Mouse (Mus musculus): ENCODE results near the gene Gm49378.
A peak's percentile ranks its signal among the peaks of the same experiment; 100 is the strongest.

Gene Gm49378

DNA sequence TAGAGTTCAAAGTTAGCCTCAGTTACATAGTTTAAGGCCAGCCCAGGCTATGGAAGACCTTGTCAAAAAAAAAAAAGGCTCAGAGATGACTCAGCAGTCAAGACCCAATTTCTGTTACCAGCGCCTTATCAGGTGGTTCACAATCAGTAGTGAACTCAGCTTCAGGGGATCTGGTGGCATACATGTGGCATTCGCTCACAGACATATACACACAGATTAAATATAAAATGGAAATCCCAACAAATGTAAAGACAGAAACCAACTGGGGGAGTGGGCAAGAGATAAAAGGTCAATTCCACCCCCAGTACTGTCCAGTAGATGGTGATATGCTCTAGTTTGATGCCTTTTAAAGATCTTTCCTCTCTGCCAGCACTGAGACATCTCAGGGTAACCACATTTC is 51.5 kb downstream of the Gm49378 start:
- no peak for DNase-seq

DNA sequence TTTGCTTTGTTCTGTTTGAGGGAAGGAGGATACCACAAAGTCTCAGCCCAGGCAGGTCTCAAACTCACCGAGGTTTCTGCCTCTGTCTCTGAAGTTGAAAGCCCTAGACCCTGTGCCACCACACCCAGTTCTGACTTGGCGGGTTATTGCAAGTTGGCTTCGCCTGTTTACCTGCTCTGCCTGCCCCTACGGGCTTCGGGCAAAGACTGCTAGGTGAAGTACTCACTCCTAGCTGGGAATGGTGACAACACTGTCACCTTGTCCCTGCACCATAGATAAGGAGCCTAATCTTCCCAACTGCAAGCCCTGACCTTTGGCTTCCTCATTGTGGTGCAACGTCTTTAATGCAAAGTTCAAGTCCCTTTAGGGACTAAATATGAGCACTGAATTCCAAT is 52.1 kb downstream of the Gm49378 start:
- no peak for DNase-seq

DNA sequence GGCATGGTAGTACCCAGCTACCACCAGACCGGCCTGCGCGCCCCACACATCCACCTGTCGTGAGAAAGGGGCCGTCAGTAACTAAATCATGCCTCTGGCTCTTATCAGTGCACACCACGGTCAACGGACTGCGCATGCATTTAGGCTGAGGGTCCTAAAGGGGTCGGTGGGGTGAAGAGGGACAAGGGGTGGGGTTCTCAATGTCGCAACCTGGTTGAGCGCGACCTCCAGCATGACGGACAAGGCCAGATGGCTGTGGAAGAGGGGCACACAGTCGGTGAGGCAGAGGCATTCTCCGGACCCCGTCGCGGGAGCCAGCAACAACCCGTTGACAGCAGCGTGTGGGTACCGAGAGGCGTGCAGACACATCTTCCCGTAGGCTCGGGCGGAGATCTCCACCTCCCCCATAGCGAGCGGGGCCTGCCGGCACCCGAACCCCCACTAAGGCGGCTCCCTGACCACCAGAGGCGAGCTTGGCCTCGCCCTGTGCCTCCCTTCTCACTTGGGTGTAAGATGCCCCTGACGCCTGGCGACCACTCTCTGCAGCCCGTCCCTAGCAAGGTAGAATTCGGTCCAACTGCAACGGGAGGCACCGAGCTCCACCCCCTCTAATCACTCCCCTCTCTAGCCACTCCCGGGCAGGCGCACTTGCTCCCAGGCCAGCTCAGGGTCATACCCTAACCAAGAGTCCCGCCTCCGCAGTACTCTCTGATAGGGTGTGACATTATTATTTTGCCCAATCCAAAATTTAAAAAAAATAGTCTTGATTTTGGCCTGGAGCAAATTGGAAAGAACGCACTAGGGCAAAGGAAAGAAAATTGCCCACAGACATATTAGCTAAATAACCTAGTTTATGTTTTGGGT is 52.8 kb downstream of the Gm49378 start, which contains the start of gene Emc9:
Emc9 (minus strand) TSS at position 601 of the 864 bp plus-strand sequence.
- DNase-seq = peak; percentile 99

DNA sequence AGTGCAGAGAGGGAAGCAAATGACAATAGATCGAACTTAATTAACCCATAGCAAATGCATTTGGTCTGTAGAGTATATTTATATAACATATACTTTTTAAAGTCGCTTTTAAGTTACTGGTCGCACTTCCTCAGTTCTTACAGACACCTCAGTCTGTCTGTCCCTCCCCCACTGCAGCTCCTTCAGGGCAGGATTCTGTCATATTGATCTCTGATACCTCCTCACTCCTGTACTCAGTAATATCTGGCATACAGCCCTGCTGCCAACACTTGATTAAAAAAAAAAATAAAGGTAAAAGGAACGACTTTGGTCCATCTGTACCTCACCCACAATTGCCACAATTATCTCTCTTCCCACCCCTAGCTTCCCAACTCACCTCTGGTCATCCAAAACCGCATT is 53.4 kb downstream of the Gm49378 start:
- DNase-seq = no peak

DNA sequence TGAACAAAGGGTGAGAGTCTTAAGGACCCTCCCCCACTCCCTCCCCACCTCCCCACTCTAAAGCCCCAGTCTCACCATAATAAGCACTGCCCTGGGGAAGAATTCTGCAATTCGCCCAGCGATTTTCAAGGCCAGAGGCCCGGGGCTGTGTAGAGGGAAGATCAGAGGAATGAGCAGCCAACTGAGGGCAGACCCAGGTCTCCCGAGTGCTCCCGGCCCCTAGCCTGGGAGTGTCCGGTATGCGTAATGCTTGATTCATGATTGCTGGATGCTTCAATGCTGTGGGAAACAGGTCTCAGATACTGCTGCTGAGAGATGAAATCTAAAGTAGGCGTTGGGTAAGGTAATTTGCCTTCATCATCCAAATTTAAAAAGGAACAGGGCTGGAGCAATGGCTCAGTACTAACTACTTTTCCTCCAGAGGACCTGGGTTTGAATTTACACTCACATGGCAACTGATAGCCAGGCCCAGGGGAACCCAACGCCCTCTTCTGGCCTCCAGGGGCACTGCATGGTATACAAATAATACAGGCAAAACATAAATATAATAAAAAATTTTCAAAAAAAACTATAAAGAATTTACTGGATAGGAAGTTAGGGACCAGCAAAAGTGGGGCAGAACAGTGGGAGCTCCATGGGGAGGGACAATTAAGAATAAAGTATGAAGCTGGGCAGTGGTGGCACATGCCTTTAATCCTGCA is 55.6 kb downstream of the Gm49378 start:
- DNase-seq = no peak

DNA sequence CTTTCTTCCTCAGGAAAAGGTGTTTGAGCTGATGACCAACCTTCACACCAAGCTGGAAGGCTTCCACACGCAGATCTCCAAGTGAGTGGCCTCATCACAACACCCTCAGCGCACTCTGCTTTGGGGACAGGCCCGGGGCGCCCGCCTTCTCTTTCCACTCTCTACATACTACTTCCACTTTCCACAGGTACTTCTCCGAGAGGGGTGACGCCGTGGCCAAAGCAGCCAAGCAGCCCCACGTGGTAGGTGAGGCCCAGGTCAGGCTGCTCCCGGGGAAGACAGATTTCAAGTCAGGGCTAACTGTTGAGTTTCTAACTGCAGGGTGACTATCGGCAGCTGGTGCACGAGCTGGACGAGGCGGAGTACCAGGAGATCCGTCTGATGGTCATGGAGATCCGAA is 57.0 kb downstream of the Gm49378 start:
- peak; percentile 91 for DNase-seq

DNA sequence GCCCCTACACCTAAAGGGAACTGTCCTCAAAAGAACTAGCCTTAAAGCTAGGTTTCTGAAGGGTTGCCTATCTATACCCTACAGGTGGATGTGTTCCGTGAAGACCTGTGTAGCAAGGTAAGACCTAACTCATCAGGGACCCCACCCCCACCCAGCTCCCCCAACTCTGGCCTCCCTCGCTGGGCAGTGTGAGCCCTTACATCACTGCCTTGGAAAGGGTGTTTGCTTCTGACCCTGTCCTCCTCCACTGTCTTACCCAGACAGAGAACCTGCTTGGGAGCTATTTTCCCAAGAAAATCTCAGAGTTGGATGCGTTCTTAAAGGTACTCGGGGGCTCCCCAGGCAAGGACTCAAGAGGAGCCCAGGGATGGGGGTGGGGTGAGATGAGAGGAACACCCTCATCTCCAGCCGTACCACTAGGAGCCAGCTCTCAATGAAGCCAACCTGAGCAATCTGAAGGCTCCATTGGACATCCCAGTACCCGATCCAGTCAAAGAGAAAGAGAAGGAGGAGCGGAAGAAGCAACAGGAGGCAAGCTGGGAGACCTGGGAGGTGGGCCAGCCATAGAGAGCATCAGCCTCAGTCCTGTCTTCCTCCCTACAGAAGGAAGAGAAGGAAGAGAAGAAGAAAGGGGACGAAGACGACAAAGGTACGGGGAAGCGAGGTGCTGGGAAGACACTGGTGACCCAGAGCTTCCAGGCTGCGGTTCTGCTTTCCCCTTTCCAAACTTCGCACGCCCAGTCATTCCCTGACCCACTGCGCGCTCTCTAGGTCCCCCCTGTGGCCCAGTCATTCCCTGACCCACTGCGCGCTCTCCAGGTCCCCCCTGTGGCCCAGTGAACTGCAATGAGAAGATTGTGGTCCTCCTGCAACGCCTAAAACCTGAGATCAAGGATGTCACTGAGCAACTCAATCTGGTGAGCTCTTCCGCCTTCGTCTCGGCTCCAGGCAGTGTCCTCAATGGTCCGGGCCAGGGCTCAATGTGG is 57.9 kb downstream of the Gm49378 start:
- DNase-seq = peak; percentile 91

All from heart, adult 11 months (tissue).